Mouse (Mus musculus) induced T-regulatory cell, adult 2 months (primary cell): ENCODE data around the gene Sema4f.

Experiments
- DNase-seq: peaks from one replicate; pipeline ENCODE4 v3.0.0-alpha.2; 2012; ENCODE audit warnings: low read depth

Gene Sema4f

DNA sequence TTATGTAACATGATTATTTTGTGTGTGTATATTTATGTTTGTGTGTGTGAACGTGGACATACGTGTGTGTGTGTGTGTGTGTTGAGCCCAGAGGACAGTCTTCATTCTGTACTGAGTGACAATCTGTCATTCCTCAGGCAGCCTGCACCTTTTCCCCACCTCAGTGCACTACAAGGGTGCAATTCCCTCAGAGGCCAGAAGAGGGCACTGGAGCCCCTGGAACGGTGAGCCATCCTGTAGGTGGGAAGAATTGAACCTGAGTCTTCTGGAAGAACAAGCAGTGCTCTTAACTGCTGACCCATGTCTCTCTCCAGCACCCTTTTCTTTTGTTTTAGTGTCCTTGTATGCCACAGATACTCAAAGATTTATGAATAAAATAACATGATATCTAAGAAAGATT is 23.7 kb downstream of the Sema4f start:
- peak; percentile 88 for DNase-seq

- DNase-seq, result peak; percentile 76
Measured at GRCm38 (mm10) chr6:82913336-82914247, 26.0 kb downstream of the Sema4f start.

DNA sequence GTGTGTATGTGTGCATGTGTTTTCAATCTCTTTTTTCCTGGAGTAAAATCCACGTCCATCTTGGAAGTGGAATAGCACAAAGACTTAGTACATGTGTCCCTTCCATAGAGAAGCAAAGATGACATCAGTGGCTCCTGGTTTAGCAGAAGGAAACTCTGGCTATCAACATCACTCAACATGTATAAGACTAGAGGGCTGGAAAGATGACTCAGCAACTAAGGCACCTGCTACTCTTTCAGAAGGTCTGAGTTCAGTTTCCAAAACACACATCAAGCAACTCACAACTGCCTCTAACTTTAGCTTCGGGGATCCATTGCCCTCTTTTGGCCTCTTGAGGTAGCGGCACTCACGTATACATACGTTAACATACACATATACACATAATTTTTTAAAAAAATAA is 28.3 kb downstream of the Sema4f start:
- DNase-seq, result no peak

- DNase-seq, result peak; percentile 84
Measured at GRCm38 (mm10) chr6:82909136-82909855, 30.3 kb downstream of the Sema4f start.

GRCm38 (mm10) chr6:82908034-82908433 is 31.5 kb downstream of the Sema4f start:
- no peak for DNase-seq

- DNase-seq, result no peak
Measured at GRCm38 (mm10) chr6:82906985-82907384, 32.6 kb downstream of the Sema4f start.

GRCm38 (mm10) chr6:82902559-82902958 is 37.0 kb downstream of the Sema4f start:
- no peak for DNase-seq

DNA sequence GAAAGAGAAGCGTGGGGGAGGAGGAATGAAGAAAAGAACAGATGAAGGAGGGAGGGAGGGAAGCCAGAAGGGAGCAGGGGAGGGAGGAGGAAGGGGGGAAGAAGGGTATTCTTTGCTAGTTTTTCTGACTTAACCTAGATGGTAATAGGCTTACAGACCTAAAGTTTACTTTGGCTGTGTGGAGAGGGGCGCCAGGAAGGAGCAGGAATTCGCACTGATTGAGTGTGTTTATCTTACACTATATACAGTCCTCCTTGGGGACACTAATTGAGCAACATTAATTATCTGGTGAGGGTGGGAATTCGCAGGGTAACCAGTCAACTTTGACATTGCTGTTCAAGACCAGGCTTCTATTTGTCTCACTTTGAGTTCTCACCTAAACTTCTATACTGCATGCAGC is 40.8 kb downstream of the Sema4f start:
- no peak for DNase-seq

DNA sequence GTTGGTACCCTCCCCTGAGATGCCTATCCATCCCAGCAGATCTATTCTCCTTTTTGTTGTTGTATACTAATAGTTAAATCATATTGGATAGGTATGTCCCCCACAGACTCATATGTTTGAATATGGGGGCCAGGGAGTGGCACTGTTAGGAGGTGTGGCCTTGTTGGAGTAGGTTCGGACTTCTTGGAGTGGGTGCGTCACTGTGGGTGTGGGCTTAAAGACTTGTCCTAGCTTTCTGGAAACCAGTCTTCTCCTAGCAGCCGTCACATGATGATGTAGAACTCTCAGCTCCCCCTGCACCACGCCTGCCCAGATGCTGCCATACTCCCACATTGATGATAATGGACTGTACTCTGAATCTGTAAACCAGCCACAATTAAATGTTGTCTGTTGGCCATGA is 41.3 kb downstream of the Sema4f start:
- DNase-seq, result no peak

- DNase-seq, result no peak
Measured at GRCm38 (mm10) chr6:82897311-82897710, 42.3 kb downstream of the Sema4f start.

GRCm38 (mm10) chr6:82893415-82893814 is 46.2 kb downstream of the Sema4f start:
- no peak for DNase-seq

DNA sequence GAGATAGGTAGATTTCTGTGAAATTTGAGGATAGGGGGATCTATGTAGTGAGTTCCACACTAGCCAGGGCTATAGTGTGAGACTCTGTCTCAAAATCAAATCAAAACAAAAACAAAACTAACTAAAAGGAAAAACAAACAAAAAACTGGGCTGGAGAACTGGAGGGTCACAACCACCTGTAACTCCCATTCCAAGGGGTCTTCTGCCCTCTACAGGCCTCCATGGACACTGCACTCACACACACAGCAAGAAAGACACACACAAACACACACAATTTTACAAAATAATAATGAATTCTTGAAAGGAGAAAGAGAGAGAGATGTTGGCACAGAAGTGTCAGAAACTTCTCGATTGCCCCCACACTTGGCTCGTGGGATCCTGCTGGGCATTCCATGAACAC is 47.0 kb downstream of the Sema4f start:
- DNase-seq, result peak; percentile 56

DNA sequence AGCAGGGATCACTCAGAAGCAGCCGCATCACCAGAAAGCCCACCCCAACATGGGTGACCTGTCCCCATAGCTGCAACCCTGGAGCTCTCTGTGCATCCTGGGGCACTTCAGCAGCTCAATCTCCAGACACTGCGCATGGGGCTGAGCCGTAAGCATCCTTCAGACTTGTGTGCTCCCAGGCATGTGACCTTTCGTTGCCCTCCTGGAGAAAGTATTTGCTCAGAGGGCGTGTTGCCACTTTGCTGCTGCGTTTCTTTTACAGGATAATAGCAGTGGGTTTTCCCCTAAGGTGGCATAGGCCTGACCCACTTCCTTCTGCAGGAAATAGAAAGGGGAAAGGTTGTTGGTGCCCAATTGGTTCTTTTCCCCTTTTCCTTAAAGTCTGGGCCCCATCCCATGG is 48.1 kb downstream of the Sema4f start:
- peak; percentile 34 for DNase-seq

DNA sequence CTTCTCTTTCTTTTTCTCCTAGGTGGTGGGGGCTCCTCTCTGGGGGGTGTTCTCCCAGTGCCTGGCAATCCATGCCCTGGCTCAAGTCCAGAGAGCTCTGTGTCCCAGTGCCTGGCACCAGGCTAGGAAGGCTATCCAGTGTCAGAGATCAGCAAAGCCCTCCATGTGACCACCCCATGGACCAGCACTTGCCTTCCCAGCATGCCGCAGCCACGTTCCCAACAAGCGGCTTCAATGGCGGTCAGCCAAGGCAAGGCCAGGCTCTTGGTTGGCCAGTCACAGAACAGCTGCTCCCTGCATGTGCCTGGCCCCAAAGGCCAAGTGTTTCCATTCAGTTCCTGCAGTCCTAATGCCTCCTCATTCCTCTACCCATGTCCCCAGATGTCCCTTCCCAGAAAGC is 53.2 kb downstream of the Sema4f start:
- DNase-seq, result no peak

- DNase-seq, result no peak
Measured at GRCm38 (mm10) chr6:82885909-82886308, 53.7 kb downstream of the Sema4f start.

- DNase-seq, result no peak
Measured at GRCm38 (mm10) chr6:82885441-82885840, 54.1 kb downstream of the Sema4f start.

- no peak for DNase-seq
Measured at GRCm38 (mm10) chr6:82884570-82884969, 55.0 kb downstream of the Sema4f start.

DNA sequence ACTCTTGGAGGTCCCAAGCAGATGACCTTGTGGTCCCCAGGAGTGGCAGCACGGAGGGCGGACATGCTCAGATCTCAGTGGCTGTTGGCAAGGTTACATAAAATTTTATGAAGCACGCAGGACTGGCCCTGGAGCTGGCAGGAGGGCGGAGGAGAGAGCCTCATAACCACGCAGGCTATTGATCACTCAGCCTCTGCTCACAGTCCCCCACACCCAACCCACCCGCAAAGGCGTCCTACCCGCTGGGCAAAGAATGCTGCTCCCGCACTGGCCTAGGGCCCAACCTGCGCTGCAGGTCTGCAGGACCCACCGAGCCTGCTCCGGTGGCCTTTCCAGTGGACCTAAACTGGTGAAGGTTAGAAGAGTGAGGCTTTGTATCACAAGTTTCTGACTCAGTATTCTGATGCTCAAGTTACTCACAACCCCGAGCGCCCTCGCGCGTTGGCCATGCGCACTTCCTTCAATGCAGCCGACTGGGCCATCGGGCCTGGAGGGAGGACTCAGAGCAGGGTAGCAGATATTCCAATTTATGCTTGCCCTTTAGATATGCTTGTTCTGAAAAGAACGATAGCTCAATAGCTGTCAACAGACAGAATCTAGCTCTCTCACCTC is 58.0 kb downstream of the Sema4f start:
- DNase-seq, result peak; percentile 58

DNA sequence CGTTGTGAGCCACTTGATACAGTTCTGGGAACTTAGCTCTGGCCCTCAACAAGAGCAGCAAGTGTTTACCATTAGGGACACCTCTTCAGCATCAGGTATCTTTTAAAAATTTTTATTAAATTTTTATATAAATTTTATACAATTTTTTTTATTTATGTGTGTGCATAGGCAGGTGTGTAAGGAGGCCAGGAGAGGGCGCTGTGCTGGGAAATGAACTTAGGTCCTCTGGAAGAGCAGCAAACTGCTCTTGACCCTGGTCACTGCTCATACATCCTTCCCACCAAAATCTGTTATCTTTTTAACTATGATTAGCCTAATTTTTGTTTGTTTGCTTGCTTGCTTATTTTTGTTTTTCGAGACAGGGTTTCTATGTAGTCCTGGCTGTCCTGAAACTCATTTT is 58.8 kb downstream of the Sema4f start:
- DNase-seq, result peak; percentile 59

GRCm38 (mm10) chr6:82879463-82880089 is 60.0 kb downstream of the Sema4f start:
- DNase-seq, result no peak

DNA sequence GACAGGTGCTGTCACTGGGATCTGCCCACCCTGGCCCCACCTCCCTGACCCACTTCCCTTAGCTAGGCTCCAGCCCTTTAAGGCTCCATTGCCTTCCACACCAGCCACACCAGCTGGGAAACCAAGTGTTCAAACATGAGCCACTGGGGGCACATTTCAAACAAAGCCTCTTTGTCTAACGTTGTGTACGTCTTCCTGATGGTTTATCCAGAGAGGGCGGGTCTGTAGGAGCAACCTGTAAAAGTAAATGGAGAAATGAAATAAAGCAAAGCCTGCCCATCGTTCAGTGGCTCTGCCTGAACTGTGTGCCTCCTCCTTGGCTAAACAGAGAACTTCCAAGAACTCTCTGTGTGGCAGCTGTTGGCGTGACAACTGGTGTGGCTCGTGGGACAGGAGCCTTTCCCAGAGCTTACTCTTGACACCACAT is 64.0 kb downstream of the Sema4f start:
- DNase-seq, result no peak

DNA sequence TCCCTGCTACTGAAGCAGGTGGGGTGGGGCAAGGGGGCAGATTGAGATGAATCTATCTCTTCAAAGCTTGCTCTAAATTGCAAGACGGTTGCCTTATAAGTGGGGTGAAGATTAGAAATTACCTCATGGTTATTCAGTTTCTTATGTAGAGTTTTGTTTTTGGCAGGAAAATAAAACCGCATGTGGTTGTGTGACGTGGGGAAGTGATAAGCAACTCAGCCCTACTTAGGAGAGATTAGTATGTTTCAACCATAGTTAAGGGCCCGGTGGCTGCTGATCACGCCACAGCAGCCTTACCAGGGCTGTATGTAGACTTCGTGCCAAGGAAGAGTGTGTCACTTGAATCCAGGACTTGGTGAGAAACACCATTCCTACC is 67.2 kb downstream of the Sema4f start:
- peak; percentile 75 for DNase-seq
